Mouse (Mus musculus) kidney, adult 18-20 months (tissue): ENCODE measurements around the gene Zcchc13.
A peak's percentile ranks its signal among the peaks of the same experiment; 100 is the strongest.

Experiments used
- DNase-seq: peaks from one replicate; pipeline ENCODE4 v3.0.0; 2021

The Zcchc13 gene

DNA sequence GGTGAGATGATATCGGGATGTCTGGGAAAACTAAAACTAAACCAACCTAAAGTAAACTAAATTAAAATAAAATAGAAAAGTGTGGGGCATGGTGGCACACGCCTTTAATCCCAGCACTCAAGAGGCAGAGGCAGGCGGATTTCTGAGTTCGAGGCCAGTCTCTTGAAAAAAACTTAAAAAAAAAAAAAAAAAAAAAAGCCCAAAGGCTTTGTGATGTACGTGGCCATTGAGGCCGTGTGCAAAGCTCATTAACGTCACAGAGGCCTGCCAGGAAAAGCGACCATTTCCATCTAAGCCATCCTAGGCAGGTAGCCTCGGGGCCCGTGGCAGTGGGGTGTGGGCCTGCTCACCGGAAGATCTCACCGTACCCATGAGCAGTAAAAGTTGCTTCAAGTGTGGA is at the start of gene Zcchc13:
Gene Zcchc13, plus strand, starts transcription at position 284 of the 400 bp plus-strand sequence.
- DNase-seq, result no peak

DNA sequence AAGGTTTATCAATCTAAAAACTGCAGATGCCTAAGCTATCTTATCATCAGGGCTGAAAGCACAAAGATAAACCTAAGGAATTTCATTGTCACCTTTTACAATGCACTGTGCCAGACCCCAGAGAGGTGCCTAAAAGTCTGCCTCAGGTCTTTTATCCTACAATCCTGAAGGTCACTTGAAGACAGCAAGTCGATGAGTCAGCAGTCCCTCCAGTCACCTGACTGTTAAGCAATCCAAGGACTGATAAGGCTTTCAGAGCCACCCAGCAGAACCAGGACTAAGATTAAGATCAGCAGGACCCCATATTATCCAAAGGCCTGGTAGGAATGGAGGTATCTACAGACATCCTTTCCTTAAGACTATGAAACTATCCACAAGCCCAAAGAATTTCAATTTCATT is 46.1 kb upstream of the Zcchc13 start:
- DNase-seq, result no peak

DNA sequence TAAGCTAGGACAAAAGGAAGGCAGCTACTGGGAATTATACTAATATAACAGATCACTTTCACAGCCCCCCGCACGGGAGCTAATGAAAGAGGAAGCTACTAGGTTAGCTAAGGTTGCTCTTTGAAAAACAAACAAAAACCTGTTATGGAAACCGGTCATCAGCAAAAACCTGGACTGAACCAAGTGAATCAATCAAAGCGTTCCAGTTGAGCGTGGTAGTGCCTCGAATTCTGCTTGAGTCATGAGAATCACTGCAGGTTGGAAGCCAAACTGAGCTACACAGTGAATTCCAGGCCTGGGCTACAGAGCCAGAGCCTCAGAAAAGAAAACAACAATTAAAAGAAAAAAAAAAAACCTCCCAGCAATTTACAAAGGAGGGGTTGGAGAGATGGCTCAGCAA is 38.3 kb upstream of the Zcchc13 start:
- DNase-seq, result peak; percentile 12

DNA sequence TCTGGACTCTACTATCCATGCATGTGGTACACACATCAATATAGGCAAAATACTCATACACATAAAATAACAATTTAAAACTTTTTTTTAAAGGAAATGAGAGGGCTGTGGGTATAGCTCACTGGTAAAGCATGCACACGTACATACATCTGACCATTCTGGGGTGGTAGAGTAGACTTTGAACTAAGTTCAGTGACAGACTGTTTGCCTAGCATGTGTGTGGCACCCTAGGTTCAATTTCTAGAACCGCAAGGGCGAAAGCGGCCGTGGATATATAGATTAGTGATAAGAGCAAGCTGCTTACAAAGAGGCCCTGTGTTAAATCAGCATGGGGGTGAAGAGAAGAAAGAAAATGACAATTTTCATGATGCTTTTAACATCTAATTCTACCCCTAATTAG is 27.8 kb upstream of the Zcchc13 start:
- no peak for DNase-seq

DNA sequence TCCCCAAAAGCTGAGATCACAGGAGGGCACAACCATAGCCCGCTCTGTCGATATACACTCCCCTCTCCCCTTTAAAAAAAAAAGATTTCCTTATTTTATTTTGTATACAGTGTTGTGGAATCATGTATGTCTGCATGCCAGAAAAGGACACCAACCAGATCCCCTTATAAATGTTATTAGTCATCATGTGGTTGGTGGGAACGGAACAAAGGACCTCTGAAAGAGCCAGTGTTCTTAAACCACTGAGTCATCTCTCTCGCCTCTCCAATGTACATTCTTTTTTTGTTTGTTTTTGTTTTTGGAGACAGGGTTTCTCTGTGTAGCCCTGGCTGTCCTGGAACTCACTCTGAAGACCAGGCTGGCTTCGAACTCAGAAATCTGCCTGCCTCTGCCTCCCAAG is 26.2 kb upstream of the Zcchc13 start:
- no peak for DNase-seq

DNA sequence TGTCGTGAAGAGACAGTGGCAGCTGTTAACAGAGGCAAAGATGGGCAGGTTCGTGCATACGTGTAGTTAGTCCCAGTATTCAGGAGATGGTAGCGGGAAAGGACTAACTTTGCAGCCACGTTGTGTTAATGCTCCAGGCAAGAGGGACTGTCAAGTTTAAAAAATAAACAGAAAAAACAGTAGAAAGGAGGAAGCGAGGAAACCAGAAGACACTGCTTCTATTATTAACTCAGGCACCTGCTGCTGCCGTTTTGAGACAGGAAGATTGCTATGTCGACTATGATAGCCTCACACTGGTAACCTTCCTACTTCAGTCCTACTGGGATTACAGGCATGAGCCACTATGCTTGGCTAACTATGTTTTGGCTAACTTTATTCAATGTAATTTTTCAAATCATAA is 24.9 kb upstream of the Zcchc13 start:
- DNase-seq, result no peak

DNA sequence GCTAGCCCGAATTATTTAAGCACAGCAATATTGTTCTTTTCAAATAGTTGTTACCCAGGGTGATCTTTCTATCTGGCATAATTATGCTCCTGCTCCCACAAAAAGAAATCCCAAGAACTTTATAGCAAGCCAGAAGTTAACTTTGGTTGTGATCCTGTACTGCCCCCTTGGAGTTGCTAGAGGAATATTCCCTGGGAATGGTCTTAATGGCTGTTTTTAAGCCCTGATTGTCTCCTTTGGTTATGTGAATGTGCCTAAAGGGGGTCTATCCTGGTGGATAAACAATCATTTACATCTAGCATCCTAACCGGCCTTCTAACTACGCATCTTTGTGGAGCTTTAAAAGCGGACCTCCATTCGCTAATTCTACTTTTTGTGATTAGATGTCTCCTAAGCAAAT is 20.0 kb upstream of the Zcchc13 start:
- no peak for DNase-seq

DNA sequence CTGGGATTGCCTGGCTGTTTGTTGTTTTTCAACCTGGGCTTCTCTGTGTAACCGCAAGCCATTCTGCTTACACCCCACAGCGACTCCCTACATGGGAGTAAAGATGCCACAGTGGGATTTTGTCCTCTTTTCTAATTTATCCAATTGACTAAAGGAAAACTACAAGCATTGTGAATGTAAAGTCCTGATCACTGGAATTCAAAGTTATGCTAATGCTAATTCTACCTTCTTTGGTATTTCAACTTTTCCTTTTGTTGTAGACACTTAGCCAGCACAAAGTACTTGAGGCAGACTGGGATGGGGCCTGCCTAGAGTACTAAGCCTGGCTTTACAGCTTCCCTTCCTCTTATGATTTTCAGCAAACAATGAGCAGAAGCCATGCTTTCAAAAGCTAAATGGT is 18.9 kb upstream of the Zcchc13 start:
- DNase-seq, result no peak

DNA sequence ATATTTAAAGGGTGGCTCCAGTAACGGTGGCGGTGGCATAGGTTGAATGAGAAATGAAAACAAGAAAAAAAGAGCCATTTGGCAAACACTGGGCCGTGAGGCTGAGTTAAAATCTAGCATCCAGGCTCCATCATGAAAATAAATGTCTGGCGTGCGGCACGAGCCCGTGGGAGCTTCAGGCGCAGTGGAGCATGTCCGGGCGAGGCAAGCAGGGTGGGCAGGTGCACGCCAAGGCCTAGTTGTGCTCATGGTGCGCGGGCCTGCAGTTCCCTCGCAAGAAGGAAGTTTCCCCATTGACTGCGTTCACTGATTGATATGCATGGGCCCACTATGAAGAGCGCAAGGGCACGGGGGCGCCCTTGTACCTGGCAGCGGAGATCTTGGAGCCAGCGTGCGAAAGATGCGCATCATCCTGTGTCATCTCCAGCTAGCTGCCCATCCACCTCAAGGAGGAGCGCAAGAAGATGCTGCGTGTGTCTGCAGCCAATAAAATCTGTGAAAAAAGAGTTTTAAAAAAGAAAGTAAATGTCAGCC is 15.6 kb upstream of the Zcchc13 start:
- no peak for DNase-seq

DNA sequence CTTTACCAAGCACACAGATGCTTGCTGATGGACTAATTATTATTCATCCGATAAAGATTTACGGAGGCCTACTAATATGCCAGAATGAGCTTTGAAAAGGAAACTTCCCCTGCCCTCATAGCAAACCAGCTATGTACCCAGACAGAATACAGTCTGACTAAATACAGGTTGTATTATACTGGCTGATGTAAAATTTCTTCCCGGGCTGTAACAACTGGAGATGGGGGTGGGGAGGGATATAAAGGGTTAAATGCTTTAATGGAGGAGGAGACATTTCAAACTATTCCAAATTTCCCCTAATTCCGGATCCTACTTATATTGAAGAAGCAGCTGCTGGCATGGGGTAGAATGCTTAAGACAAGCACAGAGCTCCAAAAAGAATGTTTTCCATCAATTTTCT is 14.9 kb upstream of the Zcchc13 start:
- no peak for DNase-seq

DNA sequence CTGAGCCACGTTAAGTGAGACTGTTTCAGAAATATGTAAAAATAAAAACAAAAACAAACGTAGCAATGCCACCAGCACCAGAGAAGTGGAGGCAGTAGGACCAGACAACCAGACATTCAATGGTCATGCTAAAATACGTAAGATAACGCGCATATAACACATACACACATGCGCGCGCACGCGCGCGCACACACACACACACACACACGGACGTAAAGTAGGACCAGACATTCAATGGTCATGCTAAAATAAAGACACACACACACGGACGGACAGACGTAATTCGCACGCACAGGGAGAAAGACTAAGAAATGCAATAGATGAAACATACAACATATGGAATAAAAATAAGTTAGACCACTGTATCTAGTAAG is 14.2 kb upstream of the Zcchc13 start:
- peak; percentile 55 for DNase-seq

DNA sequence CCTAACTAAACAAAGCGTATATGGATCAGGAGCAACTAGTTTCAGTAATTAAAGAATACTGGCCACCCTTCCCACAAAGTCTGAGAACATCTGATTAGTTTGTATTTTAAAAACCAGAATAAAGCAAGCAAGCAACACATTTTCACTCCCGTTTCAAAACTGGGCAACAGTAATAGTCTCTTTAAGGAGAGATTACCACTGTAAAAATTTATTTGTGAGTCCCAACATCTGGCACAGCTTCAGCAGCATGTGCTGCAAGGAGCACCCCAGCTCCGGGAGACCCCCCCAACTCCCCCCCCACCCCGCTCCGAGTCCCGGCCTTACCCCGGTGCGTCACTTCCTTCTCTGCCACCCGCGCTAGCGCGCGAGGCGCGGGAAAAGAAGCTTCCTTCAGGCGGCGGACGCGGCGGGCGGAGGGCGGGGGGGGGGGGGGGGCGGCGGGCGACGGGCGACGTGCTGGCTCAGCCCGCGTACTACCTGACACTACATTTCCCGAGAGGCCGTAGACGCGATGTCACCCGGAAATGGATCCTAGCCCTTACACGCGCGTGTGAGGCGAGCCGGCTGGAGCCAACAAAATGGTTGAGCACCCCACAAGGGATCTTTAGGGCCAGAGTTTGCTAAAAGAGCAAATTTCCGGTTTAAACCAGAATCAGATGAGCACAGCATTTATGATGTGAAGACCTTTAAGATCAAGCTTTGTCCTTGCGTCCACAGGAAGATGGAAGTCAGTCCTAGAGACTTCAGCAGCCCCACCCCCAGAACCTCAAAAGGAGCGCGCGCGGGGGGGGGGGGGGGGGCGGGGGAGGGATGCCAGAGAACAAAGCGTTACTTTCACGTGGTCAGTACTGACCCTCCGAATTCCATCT is 13.6 kb upstream of the Zcchc13 start:
- DNase-seq, result peak; percentile 89

DNA sequence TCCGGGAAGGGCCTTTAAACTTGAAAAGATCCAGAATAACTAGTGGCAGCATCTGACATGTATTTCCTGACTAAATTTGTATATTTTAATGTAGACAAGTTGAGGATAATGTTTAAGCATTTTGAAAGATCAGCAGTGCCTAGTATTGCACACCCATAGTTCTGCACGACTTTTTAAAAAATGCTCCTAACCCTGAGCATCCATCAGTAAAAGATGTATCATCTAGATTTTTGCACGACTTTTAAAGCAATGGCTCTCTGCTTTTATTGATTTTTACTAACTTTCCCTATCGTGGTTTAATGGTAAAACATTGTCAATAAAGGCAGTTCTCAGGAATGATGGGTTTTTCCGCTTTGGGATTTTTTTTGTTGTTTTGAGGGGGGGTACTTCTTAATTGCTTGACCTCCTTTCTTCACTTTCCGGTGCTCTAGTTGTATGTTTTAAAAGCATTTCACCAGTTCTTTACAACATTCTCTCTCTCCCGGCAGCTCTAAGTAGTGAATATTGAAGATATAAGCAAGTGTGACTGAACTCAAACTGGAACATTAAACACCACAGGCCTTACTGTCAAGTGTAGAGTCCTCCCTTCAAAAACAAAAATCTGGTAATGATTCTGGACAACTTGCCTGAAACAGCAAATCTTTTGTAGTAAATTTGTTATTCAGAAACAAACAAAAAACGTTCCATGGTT is 12.8 kb upstream of the Zcchc13 start:
- no peak for DNase-seq

DNA sequence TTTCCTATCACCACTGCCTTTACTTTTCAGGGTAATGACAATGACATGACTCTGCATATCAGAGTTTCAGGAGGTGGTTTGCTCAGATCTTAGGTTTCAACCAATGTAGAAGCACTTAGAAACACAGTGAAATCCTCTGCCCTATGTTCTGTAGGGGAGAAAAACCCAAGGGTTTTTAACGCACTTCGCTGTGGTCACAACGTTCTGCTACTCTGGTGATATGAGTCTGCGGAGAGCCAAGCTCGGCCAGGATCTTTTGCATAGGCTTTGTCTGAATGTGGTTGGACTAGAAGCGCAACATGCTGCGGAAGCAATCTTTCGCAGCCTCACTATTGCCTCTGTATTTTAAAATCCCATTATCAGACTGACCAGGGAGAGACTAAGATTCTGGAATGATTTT is 8.6 kb upstream of the Zcchc13 start:
- peak; percentile 64 for DNase-seq

DNA sequence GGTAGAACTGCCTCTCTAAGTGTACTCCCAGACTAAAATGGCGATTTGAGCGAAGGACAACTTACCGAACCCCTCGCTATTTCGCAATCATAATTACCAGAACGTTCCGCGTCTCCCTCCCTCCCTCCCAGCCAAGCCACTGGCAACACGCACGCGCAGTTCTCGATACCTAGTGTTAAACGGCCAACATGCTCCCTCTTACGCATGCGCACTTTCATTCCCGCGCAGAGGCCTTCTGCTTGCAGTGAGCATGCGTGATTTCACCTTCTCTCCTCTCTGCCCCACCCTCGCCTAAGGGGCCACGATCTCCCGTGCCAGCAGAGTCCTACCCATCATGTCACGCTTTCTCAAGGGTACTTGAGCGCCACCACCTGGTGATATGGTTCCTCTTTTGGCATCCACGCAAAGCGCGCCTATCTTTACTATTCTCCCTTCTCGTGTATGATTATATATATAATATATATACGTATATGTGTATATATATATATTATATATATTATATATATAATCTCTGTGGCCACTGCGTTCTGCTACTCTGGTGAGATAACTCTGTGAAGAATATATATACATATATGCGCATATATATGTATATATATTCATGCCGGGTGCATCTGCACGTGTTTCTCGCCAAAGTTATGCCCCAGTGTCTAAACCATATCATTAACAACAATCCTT is 8.0 kb upstream of the Zcchc13 start:
- DNase-seq, result peak; percentile 95

DNA sequence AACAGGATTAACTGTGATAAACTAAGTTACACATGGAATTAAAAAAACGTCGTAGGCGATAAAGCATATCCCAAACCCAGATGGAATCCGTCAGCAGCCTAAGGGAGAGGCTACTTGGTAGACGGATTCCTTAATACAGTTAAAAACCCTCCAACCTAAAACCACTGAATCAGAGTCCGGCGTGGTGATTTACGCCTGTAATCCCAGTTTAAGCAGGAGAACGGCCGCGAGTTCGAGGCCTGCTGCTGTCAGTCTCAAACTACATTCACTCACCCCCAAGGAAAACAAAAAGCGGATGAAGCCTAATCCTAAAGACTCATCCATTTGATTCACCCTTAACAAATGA is 7.5 kb upstream of the Zcchc13 start:
- DNase-seq, result peak; percentile 36

DNA sequence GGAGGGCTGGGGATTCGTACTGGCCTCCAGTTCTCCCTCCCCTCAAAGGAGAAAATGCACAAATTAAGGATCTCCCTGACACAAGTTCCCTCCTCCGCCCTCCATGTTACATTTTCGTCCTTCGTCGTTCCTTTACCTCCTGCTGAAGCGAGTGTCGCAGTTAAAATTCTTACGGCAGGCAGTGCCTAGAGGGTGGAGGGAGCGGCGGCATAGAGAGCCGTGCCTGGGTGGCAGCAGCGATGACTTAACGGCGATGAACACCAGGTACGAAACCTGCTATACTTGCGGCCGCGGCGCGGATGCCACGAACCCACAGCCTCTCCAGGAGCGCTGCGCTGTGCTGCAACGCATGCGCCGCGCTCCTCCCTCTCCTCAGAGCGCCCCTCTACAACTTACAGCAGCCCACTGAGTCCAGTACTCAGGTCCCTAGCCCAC is 7.0 kb upstream of the Zcchc13 start:
- peak; percentile 55 for DNase-seq

DNA sequence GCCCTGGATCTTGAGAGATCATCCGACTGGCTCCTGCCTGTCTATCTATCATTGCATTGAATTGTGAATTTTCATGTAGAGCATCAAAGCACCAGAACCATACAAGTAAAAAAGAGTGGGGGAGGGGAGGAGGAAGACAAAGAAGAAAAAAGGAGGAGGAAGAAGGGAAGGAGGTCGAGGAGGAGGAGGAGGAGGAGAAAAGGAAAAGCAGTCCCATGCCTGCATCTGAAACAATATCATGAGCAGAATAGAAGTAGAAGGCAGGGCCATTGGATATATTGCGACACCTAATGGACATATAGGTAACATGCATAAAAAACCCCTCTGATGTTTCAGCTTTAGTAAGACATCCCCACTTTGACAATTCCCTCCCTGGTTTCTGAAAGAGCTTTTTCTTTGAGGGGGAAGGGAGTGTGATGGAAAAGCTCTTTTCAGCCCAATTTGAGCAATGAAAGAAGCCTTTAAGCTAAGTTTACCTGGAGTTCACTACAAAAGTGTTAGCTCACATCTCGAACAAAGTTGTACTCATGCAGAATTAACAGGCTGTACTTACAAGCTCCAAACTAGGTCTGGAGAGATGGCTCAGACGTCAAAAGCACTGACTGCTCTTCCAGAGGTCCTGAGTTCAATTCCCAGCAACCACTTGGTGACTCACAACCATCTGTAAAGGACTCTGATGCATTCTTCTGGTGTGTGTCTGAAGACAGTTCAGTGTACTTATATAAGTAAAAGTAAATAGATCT is 5.8 kb upstream of the Zcchc13 start:
- peak; percentile 8 for DNase-seq

DNA sequence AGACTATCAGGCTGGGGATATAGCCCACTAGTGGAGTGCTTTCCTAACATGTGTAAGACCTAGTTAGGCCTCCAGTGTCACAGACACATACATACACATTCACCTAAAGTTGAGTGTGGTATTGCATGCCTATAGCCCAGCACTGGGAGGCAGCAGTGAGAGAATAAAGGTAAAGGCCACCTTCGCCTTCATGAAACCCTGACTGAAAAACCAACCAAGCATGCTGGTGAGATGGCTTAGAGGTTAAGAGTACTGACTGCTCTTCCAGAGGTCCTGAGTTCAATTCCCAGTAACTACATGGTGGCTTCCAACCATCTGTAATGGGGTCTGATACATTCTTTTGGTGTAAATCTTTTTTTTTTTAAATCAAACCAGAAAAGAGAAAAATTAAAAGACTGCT is 1.5 kb upstream of the Zcchc13 start:
- no peak for DNase-seq

DNA sequence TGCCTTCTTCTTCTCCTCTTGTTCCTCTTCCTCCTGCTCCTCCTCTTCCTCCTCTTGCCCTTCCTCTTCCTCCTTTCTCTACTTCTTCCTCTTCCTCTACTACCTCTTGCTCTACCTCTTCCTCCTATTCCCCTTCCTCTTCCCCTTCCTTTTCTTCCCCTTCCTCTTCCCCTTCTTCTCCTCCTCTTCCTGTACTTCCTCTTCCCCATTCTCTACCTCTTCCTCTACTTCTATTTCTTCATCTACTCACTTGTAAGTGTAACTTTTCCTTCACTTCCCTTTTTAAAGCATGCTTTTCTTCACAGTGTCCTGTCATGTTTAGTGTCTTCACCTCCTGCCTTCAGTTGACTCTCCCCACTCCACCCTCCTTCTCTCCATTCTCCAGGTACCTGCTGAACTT is 3.5 kb downstream of the Zcchc13 start:
- no peak for DNase-seq

DNA sequence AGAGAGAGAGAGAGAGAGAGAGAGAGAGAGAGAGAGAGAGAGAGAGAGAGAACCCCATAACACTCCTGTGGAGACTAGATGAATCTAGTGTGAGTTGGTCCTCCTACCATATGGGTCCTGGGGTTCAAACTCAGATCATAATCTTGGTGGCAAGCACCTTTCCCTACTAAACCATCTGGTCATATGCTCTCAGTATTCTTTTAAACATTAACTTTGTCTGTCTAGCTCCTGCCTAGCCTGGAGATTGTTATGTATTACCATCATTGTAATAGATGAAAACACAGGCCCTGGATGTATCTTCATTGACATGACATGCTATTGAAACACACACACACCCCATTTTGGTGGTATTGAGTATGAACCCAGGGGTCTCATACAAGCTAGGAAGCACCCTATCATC is 5.6 kb downstream of the Zcchc13 start:
- no peak for DNase-seq

DNA sequence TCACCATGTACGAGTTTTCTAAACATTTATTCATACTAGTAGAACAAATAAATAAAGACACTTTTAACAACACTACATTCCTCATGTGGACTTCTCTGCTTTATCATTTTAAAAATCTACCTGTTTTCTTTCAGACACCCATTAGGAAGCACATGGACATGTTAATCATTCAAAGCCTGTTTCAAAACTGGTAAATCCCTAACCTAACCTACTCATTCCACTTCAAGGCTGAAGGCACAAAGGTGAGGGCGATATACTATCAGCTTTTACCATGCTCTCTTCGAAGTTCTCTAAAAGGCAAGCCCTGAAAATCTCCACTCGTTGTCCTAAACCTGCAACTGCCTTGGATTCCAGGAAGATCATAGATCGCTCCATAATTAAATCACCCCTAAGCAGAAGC is 8.2 kb downstream of the Zcchc13 start:
- DNase-seq, result no peak

DNA sequence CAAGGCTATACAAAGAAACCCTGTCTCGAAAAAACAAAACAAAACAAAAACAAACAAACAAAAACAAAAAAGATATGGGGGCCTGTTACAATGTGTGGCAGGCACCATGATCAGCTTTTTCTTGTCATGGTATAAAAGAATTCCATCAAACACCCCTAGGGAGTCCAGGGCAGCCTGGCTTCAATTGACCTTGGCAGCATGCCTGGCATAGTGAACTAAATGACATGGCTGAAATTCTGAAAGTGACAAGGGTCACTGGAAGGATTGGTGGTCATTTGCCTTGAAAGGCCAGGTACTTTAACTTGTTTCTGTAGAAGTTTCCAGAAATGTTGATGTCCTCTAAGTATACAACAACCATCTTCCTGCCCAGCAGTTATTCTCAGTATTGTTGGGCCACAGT is 13.9 kb downstream of the Zcchc13 start:
- DNase-seq, result peak; percentile 31
